In the genomic region with DNA sequence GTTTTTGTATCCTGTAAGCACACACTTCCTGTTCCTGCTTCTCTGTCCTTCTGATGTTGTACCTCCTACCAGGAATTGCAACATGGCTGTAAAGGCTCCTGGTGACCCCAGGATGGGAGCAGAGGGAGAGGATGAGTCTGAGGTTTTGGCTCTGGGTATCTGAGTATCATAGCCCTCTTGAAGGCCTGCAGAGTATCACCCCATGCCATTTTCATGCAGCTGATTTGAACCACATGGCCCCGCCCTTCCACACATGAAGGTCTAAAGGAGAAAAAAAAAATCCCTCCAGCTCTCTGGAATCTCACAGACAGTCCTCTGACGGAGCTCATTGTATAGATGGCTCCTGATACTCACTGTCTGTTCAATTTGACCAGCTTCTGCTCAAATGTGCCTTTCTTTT, we compare ENCODE assay signal across 21 mouse cellular contexts. TPM values are rescaled to one million over a fixed set of nuclear protein-coding genes. Genes with fewer than 3 reads are reported as not detected.
DNase-seq lines count a peak whose midpoint lies in the region; ATAC-seq and TF ChIP-seq lines count a peak whose summit lies in the region.
"Had no signal": no experiment of that assay in that cellular context is flagged by ENCODE, and none has a peak within 500 bp of the region (broad histone marks: within the 10 kb centered on the region; RNA-seq: fewer than 3 reads in every experiment).

No protein-coding gene starts in this region.

- no peak for TF ChIP-seq CTCF in MEL (IDR thresholded peaks at IDR 0.05 in 2 of 3, conservative IDR thresholded peaks at IDR 0.05 in 1 of 3; ENCODE audit: control insufficient read depth in 1 of 3, insufficient read depth in 1 of 3, low read depth in 2 of 3, low read length in 3 of 3, poor library complexity in 1 of 3, severe bottlenecking in 1 of 3)

- no peaks in the 10 kb centered on the region for H3K9me3 ChIP-seq in heart, embryonic 11.5 days (replicated peaks; ENCODE audit: control insufficient read depth, low read length)
- H3K9me3 ChIP-seq in heart, embryonic 12.5 days (replicated peaks): no peaks in the 10 kb centered on the region
- no peaks in the 10 kb centered on the region for H3K9me3 ChIP-seq in MEL (replicated peaks; ENCODE audit: insufficient read depth, low read length)
- no peaks in the 10 kb centered on the region for H3K9me3 ChIP-seq in liver, embryonic 12.5 days (replicated peaks)
- no peaks in the 10 kb centered on the region for H3K9me3 ChIP-seq in megakaryocyte, embryonic 14.5 days
- H3K9me3 ChIP-seq in kidney, embryonic 16.5 days (ENCODE audit: low read length): no peaks in the 10 kb centered on the region
- H3K9me3 ChIP-seq: embryonic facial prominence, embryonic 13.5 days; forebrain, embryonic 13.5 days; hindbrain, embryonic 15.5 days; midbrain, embryonic 13.5 days had no signal

- H3K36me3 ChIP-seq in heart, embryonic 11.5 days (ENCODE audit: control insufficient read depth, insufficient read depth, low read length): no peaks in the 10 kb centered on the region
- peaks cover 2% of the 10 kb centered on the region; the same call in 1 of the 2 replicates for H3K36me3 ChIP-seq in heart, embryonic 12.5 days
- H3K36me3 ChIP-seq in MEL (ENCODE audit: control insufficient read depth in 1 of 2, insufficient read depth in 2 of 2, low read length in 2 of 2): peaks cover 6 to 41% of the 10 kb centered on the region in 2 experiments
- H3K36me3 ChIP-seq in liver, embryonic 12.5 days: peaks cover 85% of the 10 kb centered on the region
- H3K36me3 ChIP-seq in megakaryocyte, embryonic 14.5 days (replicated peaks; ENCODE audit: low read length): peaks cover 100% of the 10 kb centered on the region
- peaks cover 16% of the 10 kb centered on the region for H3K36me3 ChIP-seq in kidney, embryonic 16.5 days (ENCODE audit: insufficient read depth, low read length)
- H3K36me3 ChIP-seq: hindbrain, embryonic 15.5 days had no signal

- no peak for TF ChIP-seq EP300 in MEL (IDR thresholded peaks at IDR 0.05; ENCODE audit: low read depth in 1 of 2, low read length in 2 of 2)

- no peak overlapping the region for H3K9ac ChIP-seq in heart, embryonic 11.5 days (ENCODE audit: low read depth, low read length)
- H3K9ac ChIP-seq in heart, embryonic 12.5 days: no peak overlapping the region
- H3K9ac ChIP-seq in MEL (ENCODE audit: control insufficient read depth, low read depth, low read length, poor library complexity, severe bottlenecking): peak overlapping the region; percentile 3; the same call in 1 of the 2 replicates
- H3K9ac ChIP-seq in liver, embryonic 12.5 days: peak overlapping the region; percentile 62
- no peak overlapping the region for H3K9ac ChIP-seq in kidney, embryonic 16.5 days (replicated peaks; ENCODE audit: low read length)
- H3K9ac ChIP-seq: embryonic facial prominence, embryonic 13.5 days; forebrain, embryonic 13.5 days; hindbrain, embryonic 15.5 days; midbrain, embryonic 13.5 days had no signal

- H3K4me1 ChIP-seq in heart, embryonic 11.5 days (ENCODE audit: control insufficient read depth, insufficient read depth, low read length): peaks cover 27% of the 10 kb centered on the region
- peaks cover 41% of the 10 kb centered on the region for H3K4me1 ChIP-seq in heart, embryonic 12.5 days (replicated peaks)
- peaks cover 29 to 43% of the 10 kb centered on the region in 2 experiments for H3K4me1 ChIP-seq in MEL (ENCODE audit: control insufficient read depth in 1 of 2, insufficient read depth in 2 of 2, low read length in 2 of 2)
- H3K4me1 ChIP-seq in liver, embryonic 12.5 days: peaks cover 86% of the 10 kb centered on the region
- peaks cover 100% of the 10 kb centered on the region for H3K4me1 ChIP-seq in megakaryocyte, embryonic 14.5 days
- H3K4me1 ChIP-seq in kidney, embryonic 16.5 days (ENCODE audit: insufficient read depth, low read length): no peaks in the 10 kb centered on the region

- H3K27ac ChIP-seq in heart, embryonic 11.5 days (ENCODE audit: low read depth, low read length): peak overlapping the region; percentile 66; the same call in 1 of the 2 replicates
- no peak overlapping the region for H3K27ac ChIP-seq in heart, embryonic 12.5 days (ENCODE audit: poor library complexity, severe bottlenecking)
- H3K27ac ChIP-seq in MEL (ENCODE audit: control insufficient read depth, low read depth, low read length): peak overlapping the region; percentile 50; the same call in 1 of the 2 replicates
- peak overlapping the region; percentile 94 for H3K27ac ChIP-seq in liver, embryonic 12.5 days
- no peak overlapping the region for H3K27ac ChIP-seq in kidney, embryonic 16.5 days (ENCODE audit: low read length)
- H3K27ac ChIP-seq: embryonic facial prominence, embryonic 13.5 days; forebrain, embryonic 13.5 days; hindbrain, embryonic 15.5 days; midbrain, embryonic 13.5 days had no signal

- no peak for ATAC-seq in heart, embryonic 11.5 days (replicated peaks; ENCODE audit: insufficient number of reproducible peaks, low FRiP score, low TSS enrichment)
- no peak for ATAC-seq in heart, embryonic 12.5 days (ENCODE audit: insufficient number of reproducible peaks, low FRiP score)
- ATAC-seq in liver, embryonic 12.5 days: peak; percentile 20; the same call in 1 of the 2 replicates
- no peak for ATAC-seq in monocyte, adult 5-6 weeks (replicated peaks; ENCODE audit: insufficient number of reproducible peaks, low FRiP score, low TSS enrichment, poor library complexity, severe bottlenecking)
- no peak for ATAC-seq in kidney, embryonic 16.5 days (ENCODE audit: low FRiP score, low TSS enrichment)
- ATAC-seq: forebrain, embryonic 13.5 days; midbrain, embryonic 13.5 days had no signal

- no peak for TF ChIP-seq POLR2A in MEL (IDR thresholded peaks at IDR 0.05; ENCODE audit: control insufficient read depth in 1 of 2, insufficient read depth in 1 of 2, low read depth in 1 of 2, low read length in 2 of 2, poor library complexity in 1 of 2)

- DNase-seq in MEL (ENCODE audit: low read depth, low spot score): no peak
- no peak for DNase-seq in right cerebral cortex, postnatal 4 days
- DNase-seq: adrenal gland, adult 2 months; cerebellum, adult 18-20 months; heart, adult 11 months; kidney, adult 2 months; kidney, postnatal 36 days had no signal

- no peak for TF ChIP-seq RAD21 in MEL (IDR thresholded peaks at IDR 0.05; ENCODE audit: low read depth, low read length)

- no peaks in the 10 kb centered on the region for H3K79me2 ChIP-seq in MEL (ENCODE audit: control insufficient read depth, insufficient read depth, low read length, poor library complexity)

- WGBS in heart, embryonic 11.5 days (ENCODE audit: insufficient replicate concordance): 55% methylated on average over 2 of the region's 2 CpGs
- 69% methylated on average over 2 of the region's 2 CpGs for WGBS in heart, embryonic 12.5 days
- WGBS in liver, embryonic 12.5 days (ENCODE audit: insufficient replicate concordance): 43% methylated on average over 2 of the region's 2 CpGs
- 80% methylated on average over 2 of the region's 2 CpGs for WGBS in kidney, embryonic 16.5 days

- no peak overlapping the region for H3K4me2 ChIP-seq in heart, embryonic 11.5 days
- H3K4me2 ChIP-seq in heart, embryonic 12.5 days: no peak overlapping the region
- peak overlapping the region; percentile 69 for H3K4me2 ChIP-seq in liver, embryonic 12.5 days
- no peak overlapping the region for H3K4me2 ChIP-seq in kidney, embryonic 16.5 days (replicated peaks; ENCODE audit: low read depth, low read length)
- H3K4me2 ChIP-seq: embryonic facial prominence, embryonic 13.5 days; forebrain, embryonic 13.5 days; hindbrain, embryonic 15.5 days; midbrain, embryonic 13.5 days had no signal

- H3K4me3 ChIP-seq in heart, embryonic 11.5 days (ENCODE audit: low read depth, low read length): no peak overlapping the region
- H3K4me3 ChIP-seq in heart, embryonic 12.5 days: no peak overlapping the region
- no peak overlapping the region for H3K4me3 ChIP-seq in MEL (ENCODE audit: control insufficient read depth in 1 of 2, insufficient read depth in 1 of 2, low read depth in 2 of 2, low read length in 2 of 2)
- peak overlapping the region; percentile 36 for H3K4me3 ChIP-seq in liver, embryonic 12.5 days
- peak overlapping the region; percentile 67 for H3K4me3 ChIP-seq in megakaryocyte, embryonic 14.5 days (replicated peaks)
- H3K4me3 ChIP-seq in kidney, embryonic 16.5 days (ENCODE audit: low read length): no peak overlapping the region
- H3K4me3 ChIP-seq: embryonic facial prominence, embryonic 13.5 days; forebrain, embryonic 13.5 days; hindbrain, embryonic 15.5 days; midbrain, embryonic 13.5 days had no signal

- H3K27me3 ChIP-seq in heart, embryonic 11.5 days (ENCODE audit: control insufficient read depth, insufficient read depth, low read length): no peaks in the 10 kb centered on the region
- 0 out of 2 replicates have a peak, but pooled peaks cover 8% of the 10 kb centered on the region for H3K27me3 ChIP-seq in heart, embryonic 12.5 days (replicated peaks)
- no peaks in the 10 kb centered on the region for H3K27me3 ChIP-seq in MEL (ENCODE audit: control insufficient read depth in 1 of 2, insufficient read depth in 2 of 2, low read length in 2 of 2)
- H3K27me3 ChIP-seq in liver, embryonic 12.5 days (replicated peaks): no peaks in the 10 kb centered on the region
- no peaks in the 10 kb centered on the region for H3K27me3 ChIP-seq in megakaryocyte, embryonic 14.5 days (replicated peaks)
- no peaks in the 10 kb centered on the region for H3K27me3 ChIP-seq in kidney, embryonic 16.5 days (ENCODE audit: insufficient read depth, low read length)
- H3K27me3 ChIP-seq: embryonic facial prominence, embryonic 13.5 days; forebrain, embryonic 13.5 days; hindbrain, embryonic 15.5 days; midbrain, embryonic 13.5 days had no signal

RNA-seq across cellular contexts. Expression of gene Mknk1, which starts 11.1 kb away (rescaled TPM):
- 16.0 and 18.8 TPM in 2 replicates for polyA plus RNA-seq in heart, embryonic 11.5 days (2014; fragmentation: Nextera tagmentation; extraction: Ambion mirVana)
- polyA plus RNA-seq in heart, embryonic 12.5 days (2016; fragmentation: Nextera tagmentation; extraction: Ambion mirVana): 20.1 and 21.6 TPM in 2 replicates
- 24.0 and 25.8 TPM in 2 replicates for total RNA-seq in MEL (2012; rRNA removed)
- 10 to 100 TPM in 1 of 2 experiments, not detected in 1; 38.5 TPM for polyA plus RNA-seq in MEL (2012; ENCODE audit: insufficient read depth in 1 of 2, insufficient read length in 2 of 2, low read depth in 1 of 2, low replicate concordance in 2 of 2, missing spikeins in 1 of 2)
- polyA plus RNA-seq in liver, embryonic 12.5 days (2016; fragmentation: Nextera tagmentation; extraction: Ambion mirVana): 45.2 and 47.2 TPM in 2 replicates
- 293 and 361 TPM in 2 replicates for polyA plus RNA-seq in megakaryocyte, embryonic 14.5 days (2012; ENCODE audit: insufficient read depth, low replicate concordance)
- total RNA-seq in monocyte, adult 5-6 weeks (2017): 80.9 to 129 TPM (median 98.0 TPM) in 3 replicates
- 29.9 and 31.0 TPM in 2 replicates for polyA plus RNA-seq in kidney, embryonic 16.5 days (2015; fragmentation: Nextera tagmentation; extraction: Ambion mirVana)

RNA-seq across cellular contexts. Expression of gene Mob3c, which starts 22.2 kb away (rescaled TPM):
- polyA plus RNA-seq in heart, embryonic 11.5 days (2014; fragmentation: Nextera tagmentation; extraction: Ambion mirVana): 6.1 and 6.5 TPM in 2 replicates
- polyA plus RNA-seq in heart, embryonic 12.5 days (2016; fragmentation: Nextera tagmentation; extraction: Ambion mirVana): 6.7 TPM in 2 replicates
- 11.2 and 17.7 TPM in 2 replicates for total RNA-seq in MEL (2012; rRNA removed)
- polyA plus RNA-seq in MEL (2012; ENCODE audit: insufficient read depth in 1 of 2, insufficient read length in 2 of 2, low read depth in 1 of 2, low replicate concordance in 2 of 2, missing spikeins in 1 of 2): 1 to 10 TPM in 1 of 2 experiments, not detected in 1; 9.5 TPM
- polyA plus RNA-seq in liver, embryonic 12.5 days (2016; fragmentation: Nextera tagmentation; extraction: Ambion mirVana): 7.4 and 8.3 TPM in 2 replicates
- 19.3 and 30.2 TPM in 2 replicates for polyA plus RNA-seq in megakaryocyte, embryonic 14.5 days (2012; ENCODE audit: insufficient read depth, low replicate concordance)
- total RNA-seq in monocyte, adult 5-6 weeks (2017): 17.7 to 25.1 TPM (median 19.5 TPM) in 3 replicates
- polyA plus RNA-seq in kidney, embryonic 16.5 days (2015; fragmentation: Nextera tagmentation; extraction: Ambion mirVana): 11.8 and 15.2 TPM in 2 replicates

RNA-seq across cellular contexts. Expression of gene Kncn, which starts 34.1 kb away (rescaled TPM):
- not detected in 2 replicates for polyA plus RNA-seq in heart, embryonic 11.5 days (2014; fragmentation: Nextera tagmentation; extraction: Ambion mirVana)
- not detected in 2 replicates for polyA plus RNA-seq in heart, embryonic 12.5 days (2016; fragmentation: Nextera tagmentation; extraction: Ambion mirVana)
- not detected in 2 replicates for total RNA-seq in MEL (2012; rRNA removed)
- not detected for polyA plus RNA-seq in MEL (2012; ENCODE audit: insufficient read depth in 1 of 2, insufficient read length in 2 of 2, low read depth in 1 of 2, low replicate concordance in 2 of 2, missing spikeins in 1 of 2)
- polyA plus RNA-seq in liver, embryonic 12.5 days (2016; fragmentation: Nextera tagmentation; extraction: Ambion mirVana): not detected in 2 replicates
- polyA plus RNA-seq in megakaryocyte, embryonic 14.5 days (2012; ENCODE audit: insufficient read depth, low replicate concordance): 0.29 TPM in 1 of 2 replicates, not detected in the other
- not detected in 3 replicates for total RNA-seq in monocyte, adult 5-6 weeks (2017)
- polyA plus RNA-seq in kidney, embryonic 16.5 days (2015; fragmentation: Nextera tagmentation; extraction: Ambion mirVana): 0.07 TPM in 1 of 2 replicates, not detected in the other
- total RNA-seq: adrenal gland, adult 2 months; common myeloid progenitor, adult 5-6 weeks; gastrocnemius, adult 18-20 months had no signal
- polyA plus RNA-seq: embryonic facial prominence, embryonic 13.5 days; forebrain, embryonic 13.5 days; heart, postnatal 0 days; kidney, adult 2 months; thymus, postnatal 0 days had no signal

RNA-seq across cellular contexts. Expression of gene 6430628N08Rik, which starts 40.4 kb away (rescaled TPM):
- polyA plus RNA-seq in heart, embryonic 11.5 days (2014; fragmentation: Nextera tagmentation; extraction: Ambion mirVana): not detected in 2 replicates
- polyA plus RNA-seq in heart, embryonic 12.5 days (2016; fragmentation: Nextera tagmentation; extraction: Ambion mirVana): not detected in 2 replicates
- not detected in 2 replicates for total RNA-seq in MEL (2012; rRNA removed)
- polyA plus RNA-seq in MEL (2012; ENCODE audit: insufficient read depth in 1 of 2, insufficient read length in 2 of 2, low read depth in 1 of 2, low replicate concordance in 2 of 2, missing spikeins in 1 of 2): not detected
- not detected in 2 replicates for polyA plus RNA-seq in liver, embryonic 12.5 days (2016; fragmentation: Nextera tagmentation; extraction: Ambion mirVana)
- 0.16 TPM in 1 of 2 replicates, not detected in the other for polyA plus RNA-seq in megakaryocyte, embryonic 14.5 days (2012; ENCODE audit: insufficient read depth, low replicate concordance)
- not detected in 3 replicates for total RNA-seq in monocyte, adult 5-6 weeks (2017)
- polyA plus RNA-seq in kidney, embryonic 16.5 days (2015; fragmentation: Nextera tagmentation; extraction: Ambion mirVana): 0.10 TPM in 1 of 2 replicates, not detected in the other
- total RNA-seq: adrenal gland, adult 2 months; common myeloid progenitor, adult 5-6 weeks; gastrocnemius, adult 18-20 months had no signal
- polyA plus RNA-seq: adrenal gland, adult 2 months; embryonic facial prominence, embryonic 13.5 days; forebrain, embryonic 13.5 days; heart, postnatal 0 days; kidney, adult 2 months; thymus, postnatal 0 days had no signal

Comparison
In these comparisons a context has a peak if more than half of its experiments do, and no peak if none do; other contexts are left out.
1. H3K27ac ChIP-seq: peak in heart, embryonic 11.5 days (single experiment), MEL (single experiment) and liver, embryonic 12.5 days (single experiment); none in heart, embryonic 12.5 days (single experiment) and kidney, embryonic 16.5 days (single experiment).
2. H3K4me3 ChIP-seq: peak in liver, embryonic 12.5 days (single experiment) and megakaryocyte, embryonic 14.5 days (single experiment); none in heart, embryonic 11.5 days (single experiment), heart, embryonic 12.5 days (single experiment), MEL (0 of 2) and kidney, embryonic 16.5 days (single experiment).
3. H3K9ac ChIP-seq: peak in MEL (single experiment) and liver, embryonic 12.5 days (single experiment); none in heart, embryonic 11.5 days (single experiment), heart, embryonic 12.5 days (single experiment) and kidney, embryonic 16.5 days (single experiment).